15 mouse cellular contexts compared by ENCODE assay signal in genomic region chr5:101753680-101754079, GRCm38 (mm10). TPM values are rescaled to one million over a fixed set of nuclear protein-coding genes. Genes with fewer than 3 reads are reported as not detected.
"Had no signal": no experiment of that assay in that cellular context is flagged by ENCODE, and none has a peak within 500 bp of the region (broad histone marks: within the 10 kb centered on the region; RNA-seq: fewer than 3 reads in every experiment).

No protein-coding gene starts in this region.

- H3K9ac ChIP-seq: kidney, embryonic 15.5 days; limb, embryonic 15.5 days; liver, embryonic 12.5 days; lung, embryonic 14.5 days; midbrain, embryonic 13.5 days; neural tube, embryonic 12.5 days; stomach, embryonic 15.5 days had no signal

- ATAC-seq: liver, embryonic 12.5 days; midbrain, embryonic 13.5 days had no signal

- H3K4me3 ChIP-seq: kidney, embryonic 15.5 days; limb, embryonic 15.5 days; liver, embryonic 12.5 days; midbrain, embryonic 13.5 days; myocyte; neural tube, embryonic 12.5 days; stomach, embryonic 15.5 days had no signal

- H3K4me1 ChIP-seq: kidney, embryonic 15.5 days; limb, embryonic 15.5 days; liver, embryonic 12.5 days; midbrain, embryonic 13.5 days; neural tube, embryonic 12.5 days; stomach, embryonic 15.5 days had no signal

- H3K4me2 ChIP-seq: kidney, embryonic 15.5 days; limb, embryonic 15.5 days; liver, embryonic 12.5 days; lung, embryonic 14.5 days; midbrain, embryonic 13.5 days; neural tube, embryonic 12.5 days; stomach, embryonic 15.5 days had no signal

- DNase-seq: kidney, adult 18-20 months; kidney, postnatal 25 days; layer of hippocampus, postnatal 36 days; lung, embryonic 14.5 days; lung, postnatal 10 days; lung, postnatal 4 days; right cerebral cortex, postnatal 4 days; spleen, adult 18-20 months had no signal

- H3K36me3 ChIP-seq: kidney, embryonic 15.5 days; limb, embryonic 15.5 days; liver, embryonic 12.5 days; midbrain, embryonic 13.5 days; neural tube, embryonic 12.5 days; stomach, embryonic 15.5 days had no signal

- H3K27ac ChIP-seq: kidney, embryonic 15.5 days; limb, embryonic 15.5 days; liver, embryonic 12.5 days; midbrain, embryonic 13.5 days; neural tube, embryonic 12.5 days; stomach, embryonic 15.5 days had no signal

- H3K27me3 ChIP-seq: kidney, embryonic 15.5 days; limb, embryonic 15.5 days; midbrain, embryonic 13.5 days; neural tube, embryonic 12.5 days; stomach, embryonic 15.5 days had no signal

- H3K9me3 ChIP-seq: kidney, embryonic 15.5 days; limb, embryonic 15.5 days; liver, embryonic 12.5 days; neural tube, embryonic 12.5 days; stomach, embryonic 15.5 days had no signal

RNA-seq across cellular contexts. Expression of gene Cds1, which starts 11.2 kb away (rescaled TPM):
- polyA plus RNA-seq: myocyte had no signal
